Mouse (Mus musculus): ENCODE data around the gene Cgrrf1. TPM values are rescaled to one million over a fixed set of nuclear protein-coding genes. Genes with fewer than 3 reads are reported as not detected.

Cgrrf1 gene
- polyA plus RNA-seq, 1 experiment from 2014 or later, result 33.9 TPM

GRCm38 (mm10) chr14:46839326-46839725 is 7.4 kb downstream of the Cgrrf1 start:
- Histone ChIP-seq H3K27ac (ENCODE audit: low read depth, low read length) (no peak overlapping the region), H3K27me3 (ENCODE audit: control insufficient read depth, insufficient read depth, low read length) (no peaks in the 10 kb centered on the region), H3K36me3 (ENCODE audit: control insufficient read depth, insufficient read depth, low read length) (no peaks in the 10 kb centered on the region; the same call in 1 of the 2 replicates), H3K4me1 (replicated peaks; ENCODE audit: control insufficient read depth, insufficient read depth, low read length) (no peaks in the 10 kb centered on the region), H3K9me3 (ENCODE audit: control insufficient read depth, low read length) (no peaks in the 10 kb centered on the region), H3K9ac (ENCODE audit: low read length) (no peak overlapping the region), H3K4me2 (ENCODE audit: low read depth, low read length, severe bottlenecking) (no peak overlapping the region), H3K4me3 (ENCODE audit: low read depth, low read length) (no peak overlapping the region)
- ATAC-seq (replicated peaks; ENCODE audit: low FRiP score), result no peak
- DNase-seq (ENCODE audit: low spot score), result no peak
- 80% methylated on average over 4 of the region's 4 CpGs for WGBS

- H3K4me1 ChIP-seq (replicated peaks; ENCODE audit: control insufficient read depth, insufficient read depth, low read length), result no peaks in the 10 kb centered on the region
- ATAC-seq (replicated peaks; ENCODE audit: low FRiP score) (no peak), DNase-seq (ENCODE audit: low spot score) (no peak)
- H3K9me3 ChIP-seq (ENCODE audit: control insufficient read depth, low read length), result no peaks in the 10 kb centered on the region
- no peaks in the 10 kb centered on the region; the same call in 1 of the 2 replicates for H3K36me3 ChIP-seq (ENCODE audit: control insufficient read depth, insufficient read depth, low read length)
- no peak overlapping the region for H3K27ac ChIP-seq (ENCODE audit: low read depth, low read length)
- WGBS, result 92% methylated on average over 11 of the region's 11 CpGs
- H3K4me3 ChIP-seq (ENCODE audit: low read depth, low read length), result no peak overlapping the region
- H3K9ac ChIP-seq (ENCODE audit: low read length), result no peak overlapping the region
- H3K4me2 ChIP-seq (ENCODE audit: low read depth, low read length, severe bottlenecking), result no peak overlapping the region
- H3K27me3 ChIP-seq (ENCODE audit: control insufficient read depth, insufficient read depth, low read length), result no peaks in the 10 kb centered on the region
These were observed 13.8 kb downstream of the Cgrrf1 start for GRCm38 (mm10) chr14:46845706-46846105.

GRCm38 (mm10) chr14:46848063-46848590 is 16.2 kb downstream of the Cgrrf1 start:
- H3K4me1 ChIP-seq (replicated peaks; ENCODE audit: control insufficient read depth, insufficient read depth, low read length), result no peaks in the 10 kb centered on the region
- 93% methylated on average over 4 of the region's 4 CpGs for WGBS
- no peak overlapping the region for H3K9ac ChIP-seq (ENCODE audit: low read length)
- no peaks in the 10 kb centered on the region for H3K9me3 ChIP-seq (ENCODE audit: control insufficient read depth, low read length)
- ATAC-seq (replicated peaks; ENCODE audit: low FRiP score) (no peak), DNase-seq (ENCODE audit: low spot score) (no peak)
- no peak overlapping the region for H3K27ac ChIP-seq (ENCODE audit: low read depth, low read length)
- H3K27me3 ChIP-seq (ENCODE audit: control insufficient read depth, insufficient read depth, low read length), result no peaks in the 10 kb centered on the region
- H3K36me3 ChIP-seq (ENCODE audit: control insufficient read depth, insufficient read depth, low read length), result no peaks in the 10 kb centered on the region
- no peak overlapping the region for H3K4me3 ChIP-seq (ENCODE audit: low read depth, low read length)
- H3K4me2 ChIP-seq (ENCODE audit: low read depth, low read length, severe bottlenecking), result no peak overlapping the region

- no peak for DNase-seq (ENCODE audit: low spot score)
- H3K4me3 ChIP-seq (ENCODE audit: low read depth, low read length), result no peak overlapping the region
- no peak for ATAC-seq (replicated peaks; ENCODE audit: low FRiP score)
- H3K4me2 ChIP-seq (ENCODE audit: low read depth, low read length, severe bottlenecking), result no peak overlapping the region
- H3K36me3 ChIP-seq (ENCODE audit: control insufficient read depth, insufficient read depth, low read length), result no peaks in the 10 kb centered on the region
- WGBS, result 91% methylated on average over 5 of the region's 5 CpGs
- no peak overlapping the region for H3K9ac ChIP-seq (ENCODE audit: low read length)
- no peaks in the 10 kb centered on the region for H3K27me3 ChIP-seq (ENCODE audit: control insufficient read depth, insufficient read depth, low read length)
- no peak overlapping the region for H3K27ac ChIP-seq (ENCODE audit: low read depth, low read length)
- H3K4me1 ChIP-seq (replicated peaks; ENCODE audit: control insufficient read depth, insufficient read depth, low read length), result no peaks in the 10 kb centered on the region
- no peaks in the 10 kb centered on the region for H3K9me3 ChIP-seq (ENCODE audit: control insufficient read depth, low read length)
These were observed 16.8 kb downstream of the Cgrrf1 start for GRCm38 (mm10) chr14:46848736-46849135.

GRCm38 (mm10) chr14:46849769-46850168 is 17.8 kb downstream of the Cgrrf1 start:
- H3K36me3 ChIP-seq (ENCODE audit: control insufficient read depth, insufficient read depth, low read length), result no peaks in the 10 kb centered on the region
- H3K4me3 ChIP-seq (ENCODE audit: low read depth, low read length), result no peak overlapping the region
- WGBS, result 90% methylated on average over 1 of the region's 1 CpGs
- H3K9me3 ChIP-seq (ENCODE audit: control insufficient read depth, low read length), result no peaks in the 10 kb centered on the region
- H3K27ac ChIP-seq (ENCODE audit: low read depth, low read length), result no peak overlapping the region
- H3K9ac ChIP-seq (ENCODE audit: low read length), result no peak overlapping the region
- DNase-seq (ENCODE audit: low spot score), result no peak
- no peaks in the 10 kb centered on the region for H3K4me1 ChIP-seq (replicated peaks; ENCODE audit: control insufficient read depth, insufficient read depth, low read length)
- no peak for ATAC-seq (replicated peaks; ENCODE audit: low FRiP score)
- no peaks in the 10 kb centered on the region for H3K27me3 ChIP-seq (ENCODE audit: control insufficient read depth, insufficient read depth, low read length)
- H3K4me2 ChIP-seq (ENCODE audit: low read depth, low read length, severe bottlenecking), result no peak overlapping the region

GRCm38 (mm10) chr14:46853677-46854076 is 21.8 kb downstream of the Cgrrf1 start:
- Histone ChIP-seq H3K4me2 (ENCODE audit: low read depth, low read length, severe bottlenecking) (no peak overlapping the region), H3K4me3 (ENCODE audit: low read depth, low read length) (no peak overlapping the region), H3K4me1 (replicated peaks; ENCODE audit: control insufficient read depth, insufficient read depth, low read length) (no peaks in the 10 kb centered on the region), H3K9ac (ENCODE audit: low read length) (no peak overlapping the region), H3K9me3 (ENCODE audit: control insufficient read depth, low read length) (no peaks in the 10 kb centered on the region), H3K27me3 (ENCODE audit: control insufficient read depth, insufficient read depth, low read length) (no peaks in the 10 kb centered on the region), H3K36me3 (ENCODE audit: control insufficient read depth, insufficient read depth, low read length) (no peaks in the 10 kb centered on the region), H3K27ac (ENCODE audit: low read depth, low read length) (no peak overlapping the region)
- ATAC-seq (replicated peaks; ENCODE audit: low FRiP score) (no peak), DNase-seq (ENCODE audit: low spot score) (no peak)
- WGBS, result 87% methylated on average over 11 of the region's 11 CpGs

GRCm38 (mm10) chr14:46862922-46863321 is 31.0 kb downstream of the Cgrrf1 start:
- H3K36me3 ChIP-seq (ENCODE audit: control insufficient read depth, insufficient read depth, low read length), result no peaks in the 10 kb centered on the region
- no peak overlapping the region for H3K27ac ChIP-seq (ENCODE audit: low read depth, low read length)
- no peak overlapping the region for H3K4me2 ChIP-seq (ENCODE audit: low read depth, low read length, severe bottlenecking)
- DNase-seq (ENCODE audit: low spot score), result no peak
- no peaks in the 10 kb centered on the region for H3K9me3 ChIP-seq (ENCODE audit: control insufficient read depth, low read length)
- H3K9ac ChIP-seq (ENCODE audit: low read length), result no peak overlapping the region
- no peaks in the 10 kb centered on the region for H3K4me1 ChIP-seq (replicated peaks; ENCODE audit: control insufficient read depth, insufficient read depth, low read length)
- ATAC-seq (replicated peaks; ENCODE audit: low FRiP score), result no peak
- no peak overlapping the region for H3K4me3 ChIP-seq (ENCODE audit: low read depth, low read length)
- 90% methylated on average over 5 of the region's 5 CpGs for WGBS
- H3K27me3 ChIP-seq (ENCODE audit: control insufficient read depth, insufficient read depth, low read length), result no peaks in the 10 kb centered on the region

- Histone ChIP-seq H3K9me3 (ENCODE audit: control insufficient read depth, low read length) (no peaks in the 10 kb centered on the region), H3K4me1 (replicated peaks; ENCODE audit: control insufficient read depth, insufficient read depth, low read length) (peaks cover 11% of the 10 kb centered on the region; the same call in 1 of the 2 replicates), H3K4me3 (ENCODE audit: low read depth, low read length) (no peak overlapping the region), H3K4me2 (ENCODE audit: low read depth, low read length, severe bottlenecking) (no peak overlapping the region), H3K27me3 (ENCODE audit: control insufficient read depth, insufficient read depth, low read length) (no peaks in the 10 kb centered on the region; the same call in 1 of the 2 replicates), H3K36me3 (ENCODE audit: control insufficient read depth, insufficient read depth, low read length) (no peaks in the 10 kb centered on the region), H3K9ac (ENCODE audit: low read length) (no peak overlapping the region), H3K27ac (ENCODE audit: low read depth, low read length) (no peak overlapping the region)
- WGBS, result 3% methylated on average over 10 of the region's 10 CpGs
- DNase-seq (ENCODE audit: low spot score), result peak; percentile 74
- ATAC-seq (replicated peaks; ENCODE audit: low FRiP score), result no peak
These were observed 49.0 kb downstream of the Cgrrf1 start for GRCm38 (mm10) chr14:46880935-46881334.

All from forebrain, embryonic 11.5 days (tissue).